Mouse (Mus musculus) bone marrow macrophage, adult 2 months (primary cell): ENCODE measurements around the gene Btnl10.

Experiments
- CTCF ChIP-seq: IDR thresholded peaks from 2 replicates; pipeline ENCODE4 v1.5.1; 2012; ENCODE audit warnings: low read depth, mild to moderate bottlenecking, low read length, moderate library complexity
- POLR2A ChIP-seq: IDR thresholded peaks from 2 replicates; pipeline ENCODE4 v1.6.1; 2012; ENCODE audit warnings: mild to moderate bottlenecking, low read depth, low read length, borderline replicate concordance

DNA sequence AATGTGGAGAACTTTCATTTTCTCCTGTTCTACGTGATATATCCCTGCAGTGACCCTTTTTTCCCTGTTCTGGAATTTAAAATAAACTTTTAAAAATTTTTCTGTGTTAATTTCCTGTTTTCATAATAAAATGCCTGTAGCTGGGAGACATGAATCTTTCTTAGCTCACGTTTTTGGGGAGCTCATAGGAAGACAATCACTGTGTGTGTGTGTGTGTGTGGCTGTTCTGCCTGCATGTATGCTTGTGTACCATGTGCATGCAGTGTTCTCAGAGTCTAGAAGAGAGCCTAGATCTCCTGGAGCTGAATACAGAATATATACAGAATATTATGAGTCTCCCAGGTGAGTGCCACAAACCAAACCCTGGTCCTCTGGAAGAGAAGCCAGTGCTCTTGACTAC, 9.3 kb downstream of the Btnl10 start:
- no peak for TF ChIP-seq POLR2A
- no peak for TF ChIP-seq CTCF
